Mouse (Mus musculus) embryonic facial prominence, embryonic 15.5 days (tissue): ENCODE measurements at regions not wholly inside any gene's neighbourhood (a gene's known extent, or its start where the extent isn't known, plus 50 kb on each side); places are given as distances from the start of the nearest gene placed in this dataset.
A peak's percentile ranks its signal among the peaks of the same experiment; 100 is the strongest.

Experiments used
- ATAC-seq: fragments of 200-750 bp; cut with Nextera tagmentation; 2 replicates; pipeline ENCODE4 v1.8.0; 2017; ENCODE audit warnings: low read depth, moderate TSS enrichment; ENCODE audit not compliant: insufficient number of reproducible peaks, low FRiP score, low TSS enrichment
- H3K27ac ChIP-seq: fragments of 300-500 bp; sonication (generic); replicated peaks from 2 replicates; pipeline ENCODE4 v1.5.1; 2015; ENCODE audit warnings: mild to moderate bottlenecking, inconsistent platforms
- H3K27me3 ChIP-seq: fragments of 300-500 bp; sonication (generic); 2 replicates; pipeline ENCODE4 v1.6.1; 2015; ENCODE audit warnings: inconsistent platforms
- H3K36me3 ChIP-seq: fragments of 300-500 bp; sonication (generic); 2 replicates; pipeline ENCODE4 v1.6.1; 2015; ENCODE audit warnings: mild to moderate bottlenecking, inconsistent platforms
- H3K4me1 ChIP-seq: fragments of 300-500 bp; sonication (generic); 2 replicates; pipeline ENCODE4 v1.6.1; 2015; ENCODE audit warnings: inconsistent platforms
- H3K4me2 ChIP-seq: fragments of 300-500 bp; sonication (generic); replicated peaks from 2 replicates; pipeline ENCODE4 v1.6.1; 2015; ENCODE audit warnings: mild to moderate bottlenecking, inconsistent platforms
- H3K4me3 ChIP-seq: fragments of 300-500 bp; sonication (generic); replicated peaks from 2 replicates; pipeline ENCODE4 v1.5.1; 2015; ENCODE audit warnings: mild to moderate bottlenecking, inconsistent platforms
- H3K9ac ChIP-seq: fragments of 300-500 bp; sonication (generic); 2 replicates; pipeline ENCODE4 v1.6.1; 2015; ENCODE audit warnings: inconsistent platforms
- H3K9me3 ChIP-seq: fragments of 300-500 bp; sonication (generic); replicated peaks from 2 replicates; pipeline ENCODE4 v1.6.1; 2016; ENCODE audit warnings: inconsistent platforms
- WGBS: fragments of 180-500 bp; shearing (Covaris S2); methylation state at CpG from one replicate; pipeline ENCODE4 v1.1.7; 2015; 5-methylcytosine and 5-hydroxymethylcytosine counted together

GRCm38 (mm10) chr4:89445214-89446155 lies 134.6 kb upstream of the Cdkn2b start:
- Histone ChIP-seq H3K4me2 (no peak overlapping the region), H3K9me3 (no peaks in the 10 kb centered on the region), H3K36me3 (no peaks in the 10 kb centered on the region), H3K4me3 (no peak overlapping the region), H3K27me3 (no peaks in the 10 kb centered on the region), H3K27ac (no peak overlapping the region), H3K9ac (no peak overlapping the region), H3K4me1 (no peaks in the 10 kb centered on the region)
- no peak for ATAC-seq
- 53% methylated on average over 11 of the region's 11 CpGs for WGBS

GRCm38 (mm10) chr4:89442526-89442925 lies 131.7 kb upstream of the Cdkn2b start:
- Histone ChIP-seq H3K9ac (no peak overlapping the region), H3K27me3 (no peaks in the 10 kb centered on the region), H3K9me3 (no peaks in the 10 kb centered on the region), H3K4me1 (no peaks in the 10 kb centered on the region), H3K4me2 (no peak overlapping the region), H3K27ac (no peak overlapping the region), H3K4me3 (no peak overlapping the region), H3K36me3 (no peaks in the 10 kb centered on the region)
- ATAC-seq = no peak
- WGBS = 54% methylated on average over 1 of the region's 1 CpGs

- ATAC-seq = no peak
- Histone ChIP-seq H3K9me3 (no peaks in the 10 kb centered on the region), H3K4me3 (no peak overlapping the region), H3K27me3 (no peaks in the 10 kb centered on the region), H3K9ac (no peak overlapping the region), H3K36me3 (no peaks in the 10 kb centered on the region), H3K4me2 (no peak overlapping the region), H3K27ac (no peak overlapping the region), H3K4me1 (no peaks in the 10 kb centered on the region)
- WGBS = 57% methylated on average over 3 of the region's 3 CpGs
Observed at GRCm38 (mm10) chr4:89440821-89441220, 130.0 kb upstream of the Cdkn2b start.

GRCm38 (mm10) chr4:89440326-89440725 lies 129.5 kb upstream of the Cdkn2b start:
- H3K36me3 ChIP-seq = no peaks in the 10 kb centered on the region
- H3K4me3 ChIP-seq = no peak overlapping the region
- no peak for ATAC-seq
- no peak overlapping the region for H3K9ac ChIP-seq
- no peaks in the 10 kb centered on the region for H3K9me3 ChIP-seq
- no peaks in the 10 kb centered on the region for H3K27me3 ChIP-seq
- no peak overlapping the region for H3K27ac ChIP-seq
- no peaks in the 10 kb centered on the region for H3K4me1 ChIP-seq
- WGBS = 70% methylated on average over 4 of the region's 4 CpGs
- no peak overlapping the region for H3K4me2 ChIP-seq

- no peaks in the 10 kb centered on the region for H3K27me3 ChIP-seq
- H3K9ac ChIP-seq = no peak overlapping the region
- 82% methylated on average over 2 of the region's 2 CpGs for WGBS
- H3K36me3 ChIP-seq = no peaks in the 10 kb centered on the region
- H3K4me3 ChIP-seq = no peak overlapping the region
- H3K27ac ChIP-seq = no peak overlapping the region
- no peaks in the 10 kb centered on the region for H3K9me3 ChIP-seq
- no peaks in the 10 kb centered on the region for H3K4me1 ChIP-seq
- ATAC-seq = no peak
- H3K4me2 ChIP-seq = no peak overlapping the region
Observed at GRCm38 (mm10) chr4:89438665-89439064, 127.8 kb upstream of the Cdkn2b start.

- ATAC-seq = no peak
- H3K9ac ChIP-seq = no peak overlapping the region
- H3K27me3 ChIP-seq = no peaks in the 10 kb centered on the region
- no peaks in the 10 kb centered on the region for H3K9me3 ChIP-seq
- no peak overlapping the region for H3K27ac ChIP-seq
- H3K36me3 ChIP-seq = no peaks in the 10 kb centered on the region
- H3K4me2 ChIP-seq = no peak overlapping the region
- 86% methylated on average over 3 of the region's 3 CpGs for WGBS
- no peak overlapping the region for H3K4me3 ChIP-seq
- H3K4me1 ChIP-seq = no peaks in the 10 kb centered on the region
Observed at GRCm38 (mm10) chr4:89436764-89437163, 125.9 kb upstream of the Cdkn2b start.

- Histone ChIP-seq H3K9me3 (no peaks in the 10 kb centered on the region), H3K4me3 (no peak overlapping the region), H3K27ac (no peak overlapping the region), H3K27me3 (no peaks in the 10 kb centered on the region), H3K4me2 (no peak overlapping the region), H3K9ac (no peak overlapping the region), H3K4me1 (no peaks in the 10 kb centered on the region), H3K36me3 (no peaks in the 10 kb centered on the region)
- no peak for ATAC-seq
- 86% methylated on average over 3 of the region's 3 CpGs for WGBS
Observed at GRCm38 (mm10) chr4:89434152-89434551, 123.3 kb upstream of the Cdkn2b start.

GRCm38 (mm10) chr4:89433528-89433927 lies 122.7 kb upstream of the Cdkn2b start:
- Histone ChIP-seq H3K4me1 (no peaks in the 10 kb centered on the region), H3K27me3 (no peaks in the 10 kb centered on the region), H3K9ac (no peak overlapping the region), H3K9me3 (no peaks in the 10 kb centered on the region), H3K4me2 (no peak overlapping the region), H3K27ac (no peak overlapping the region), H3K4me3 (no peak overlapping the region), H3K36me3 (no peaks in the 10 kb centered on the region)
- ATAC-seq = no peak
- 65% methylated on average over 5 of the region's 5 CpGs for WGBS

GRCm38 (mm10) chr4:89431520-89431919 lies 120.7 kb upstream of the Cdkn2b start:
- Histone ChIP-seq H3K27me3 (no peaks in the 10 kb centered on the region), H3K4me3 (no peak overlapping the region), H3K4me1 (no peaks in the 10 kb centered on the region), H3K4me2 (no peak overlapping the region), H3K27ac (no peak overlapping the region), H3K36me3 (no peaks in the 10 kb centered on the region), H3K9me3 (no peaks in the 10 kb centered on the region), H3K9ac (no peak overlapping the region)
- ATAC-seq = no peak
- 73% methylated on average over 6 of the region's 6 CpGs for WGBS

GRCm38 (mm10) chr4:89428465-89428864 lies 117.6 kb upstream of the Cdkn2b start:
- no peak overlapping the region for H3K27ac ChIP-seq
- 73% methylated on average over 1 of the region's 1 CpGs for WGBS
- no peak overlapping the region for H3K9ac ChIP-seq
- H3K4me2 ChIP-seq = no peak overlapping the region
- H3K27me3 ChIP-seq = no peaks in the 10 kb centered on the region
- H3K4me3 ChIP-seq = no peak overlapping the region
- ATAC-seq = no peak
- H3K9me3 ChIP-seq = no peaks in the 10 kb centered on the region
- H3K4me1 ChIP-seq = no peaks in the 10 kb centered on the region
- no peaks in the 10 kb centered on the region for H3K36me3 ChIP-seq

GRCm38 (mm10) chr4:89427345-89428293 lies 116.8 kb upstream of the Cdkn2b start:
- WGBS = 45% methylated on average over 9 of the region's 9 CpGs
- no peaks in the 10 kb centered on the region for H3K36me3 ChIP-seq
- no peak overlapping the region for H3K4me3 ChIP-seq
- no peaks in the 10 kb centered on the region for H3K4me1 ChIP-seq
- no peak overlapping the region for H3K4me2 ChIP-seq
- no peaks in the 10 kb centered on the region for H3K27me3 ChIP-seq
- H3K9ac ChIP-seq = no peak overlapping the region
- H3K27ac ChIP-seq = no peak overlapping the region
- no peaks in the 10 kb centered on the region for H3K9me3 ChIP-seq
- peak; percentile 69; the same call in 1 of the 2 replicates for ATAC-seq
